Mouse (Mus musculus) urinary bladder, postnatal 0 days (tissue): ENCODE results near the gene Scn2b. TPM values are rescaled to one million over a fixed set of nuclear protein-coding genes. Genes with fewer than 3 reads are reported as not detected.

Source experiments
- polyA plus RNA-seq: library from polyadenylated mRNA; unstranded; fragments of >200 nt; fragmentation: Nextera tagmentation; extraction: Ambion mirVana; gene quantifications from 2 replicates; pipeline ENCODE4 v1.2.1, GENCODE M21; 2015

Gene Scn2b
- 0.29 and 0.36 TPM in 2 replicates for polyA plus RNA-seq

GRCm38 (mm10) chr9:45117741-45118431 is at the start of gene Scn2b:
Gene Scn2b (plus strand): TSS chr9:45117782.

DNA sequence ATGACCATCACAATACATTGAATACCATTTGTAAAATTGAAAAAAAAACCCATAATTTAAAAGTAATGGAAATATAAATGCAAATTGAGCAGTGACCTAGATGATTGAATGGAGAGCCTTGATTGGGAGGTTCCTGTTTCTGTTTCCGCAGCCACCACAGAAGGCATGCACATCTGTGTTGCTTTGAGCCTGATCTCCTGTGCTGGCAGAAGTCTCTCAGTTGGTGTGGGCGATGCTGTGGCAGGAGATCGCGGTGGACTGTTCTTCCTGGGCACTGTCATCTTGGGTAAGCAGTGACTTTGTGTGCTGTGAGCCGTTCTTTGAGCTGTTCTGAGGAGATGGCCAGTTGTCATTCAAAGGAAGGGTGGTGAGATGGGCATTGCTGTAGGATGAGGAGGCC is 38.6 kb upstream of the Scn2b start, which contains the start of gene Jaml:
Gene Jaml (plus strand): TSS at position 173 of the 400 bp plus-strand sequence.

GRCm38 (mm10) chr9:45138191-45139032 is 20.8 kb downstream of the Scn2b start, which contains the start of gene Scn4b:
Gene Scn4b (plus strand): TSS chr9:45138395.

Other genes starting within 250 kb of the Scn2b start
- 5.4 and 6.0 TPM in 2 replicates for gene Kmt2a, start 236.5 kb upstream of the Scn2b start, polyA plus RNA-seq
- 960 and 1,026 TPM in 2 replicates for gene Atp5l, start 197.0 kb upstream of the Scn2b start, polyA plus RNA-seq
- 14.1 and 14.8 TPM in 2 replicates for gene Ube4a, start 152.2 kb upstream of the Scn2b start, polyA plus RNA-seq
- not detected in 2 replicates for gene Cd3g, start 137.4 kb upstream of the Scn2b start, polyA plus RNA-seq
- gene Cd3d, start 136.0 kb upstream of the Scn2b start, polyA plus RNA-seq, result not detected in 2 replicates
- gene Cd3e, start 108.2 kb upstream of the Scn2b start, polyA plus RNA-seq, result not detected in 2 replicates
- gene Mpzl2, start 78.0 kb upstream of the Scn2b start, polyA plus RNA-seq, result 28.8 and 36.6 TPM in 2 replicates
- 17.3 and 22.1 TPM in 2 replicates for gene Mpzl3, start 62.6 kb upstream of the Scn2b start, polyA plus RNA-seq
- gene Jaml, start 38.6 kb upstream of the Scn2b start, polyA plus RNA-seq, result 0.10 and 0.18 TPM in 2 replicates
- 0.04 and 0.05 TPM in 2 replicates for gene Scn4b, start 20.6 kb downstream of the Scn2b start, polyA plus RNA-seq
- gene BC049352, start 64.2 kb downstream of the Scn2b start, polyA plus RNA-seq, result 0.07 and 0.08 TPM in 2 replicates
- 1.6 TPM in 2 replicates for gene Tmprss4, start 86.3 kb downstream of the Scn2b start, polyA plus RNA-seq
- 0.87 and 2.2 TPM in 2 replicates for gene Il10ra, start 151.4 kb downstream of the Scn2b start, polyA plus RNA-seq
- 17.5 and 19.6 TPM in 2 replicates for gene Tmprss13, start 201.3 kb downstream of the Scn2b start, polyA plus RNA-seq